Mouse (Mus musculus) intestine, postnatal 0 days (tissue): ENCODE results near the gene Gm45623. TPM values are rescaled to one million over a fixed set of nuclear protein-coding genes. Genes with fewer than 3 reads are reported as not detected.

Experiments
- ATAC-seq: fragments of 200-750 bp; cut with Nextera tagmentation; 2 replicates; pipeline ENCODE4 v1.8.0; 2017; ENCODE audit warnings: mild to moderate bottlenecking, moderate TSS enrichment, moderate library complexity
- H3K27ac ChIP-seq: fragments of 300-500 bp; sonication (generic); 2 replicates; pipeline ENCODE4 v1.5.1; 2014; ENCODE audit warnings: mild to moderate bottlenecking, low read depth, low read length, moderate library complexity
- H3K27me3 ChIP-seq: fragments of 300-500 bp; sonication (generic); replicated peaks from 2 replicates; pipeline ENCODE4 v1.6.1; 2014; ENCODE audit warnings: low read length, mixed read lengths; ENCODE audit not compliant: control insufficient read depth, insufficient read depth
- H3K36me3 ChIP-seq: fragments of 300-500 bp; sonication (generic); 2 replicates; pipeline ENCODE4 v1.6.1; 2014; ENCODE audit warnings: mild to moderate bottlenecking, moderate library complexity; ENCODE audit not compliant: control insufficient read depth, insufficient read depth
- H3K4me1 ChIP-seq: fragments of 300-500 bp; sonication (generic); replicated peaks from 2 replicates; pipeline ENCODE4 v1.6.1; 2014; ENCODE audit warnings: antibody characterized with exemption, low read length, mixed read lengths; ENCODE audit not compliant: control insufficient read depth, insufficient read depth
- H3K4me2 ChIP-seq: fragments of 300-500 bp; sonication (generic); replicated peaks from 2 replicates; pipeline ENCODE4 v1.6.1; 2014; ENCODE audit warnings: low read depth, mild to moderate bottlenecking, moderate library complexity
- H3K4me3 ChIP-seq: fragments of 300-500 bp; sonication (generic); 2 replicates; pipeline ENCODE4 v1.5.1; 2014; ENCODE audit warnings: low read depth, low read length
- H3K9ac ChIP-seq: fragments of 300-500 bp; sonication (generic); 2 replicates; pipeline ENCODE4 v1.6.1; 2014; ENCODE audit warnings: mild to moderate bottlenecking, low read depth, low read length
- H3K9me3 ChIP-seq: fragments of 300-500 bp; sonication (generic); 2 replicates; pipeline ENCODE4 v1.6.1; 2016; ENCODE audit warnings: mixed run types; ENCODE audit not compliant: control insufficient read depth
- CTCF ChIP-seq: sonication (generic); IDR thresholded peaks from 2 replicates; pipeline ENCODE4 v1.5.1; 2016; ENCODE audit warnings: low read depth, mild to moderate bottlenecking, control low read depth, antibody characterized with exemption, moderate library complexity
- WGBS: fragments of 180-500 bp; shearing (Covaris S2); extraction: QIAGEN DNeasy Blood & Tissue Kit; methylation state at CpG from one replicate; pipeline ENCODE4 v1.1.7; 2014; 5-methylcytosine and 5-hydroxymethylcytosine counted together
- polyA plus RNA-seq: library from polyadenylated mRNA; unstranded; fragments of >200 nt; fragmentation: Nextera tagmentation; extraction: Ambion mirVana; gene quantifications from 2 replicates; pipeline ENCODE4 v1.2.1, GENCODE M21; 2015

Gene Gm45623
- polyA plus RNA-seq, 1 experiment from 2014 or later = not detected

DNA sequence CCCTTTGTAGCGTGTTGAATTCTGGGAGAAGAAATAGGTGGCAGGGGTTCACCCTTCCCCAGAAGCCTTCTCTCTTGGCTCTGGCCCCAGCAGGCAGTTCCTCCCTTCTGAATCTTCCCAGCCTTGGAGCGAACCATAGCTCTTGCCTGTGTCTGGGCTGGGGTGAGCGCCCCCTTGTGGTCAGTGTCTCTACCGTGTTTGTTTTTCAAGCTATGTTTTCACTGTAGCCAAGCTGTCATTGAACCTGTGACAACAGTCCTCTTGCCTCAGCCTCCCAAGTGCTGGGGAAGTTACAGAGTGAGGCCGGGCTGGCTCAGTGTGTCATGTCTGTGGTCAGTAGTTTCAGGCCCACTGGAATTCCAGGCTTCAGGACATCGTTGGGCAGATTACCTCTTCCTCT is 4.9 kb upstream of the Gm45623 start:
- Histone ChIP-seq H3K4me1 (no peaks in the 10 kb centered on the region), H3K27ac (no peak overlapping the region), H3K27me3 (peaks cover 10% of the 10 kb centered on the region), H3K4me2 (no peak overlapping the region), H3K9me3 (no peaks in the 10 kb centered on the region), H3K4me3 (no peak overlapping the region), H3K9ac (no peak overlapping the region), H3K36me3 (no peaks in the 10 kb centered on the region)
- ATAC-seq = no peak
- 37% methylated on average over 6 of the region's 6 CpGs for WGBS
- TF ChIP-seq CTCF = peak; percentile 96

DNA sequence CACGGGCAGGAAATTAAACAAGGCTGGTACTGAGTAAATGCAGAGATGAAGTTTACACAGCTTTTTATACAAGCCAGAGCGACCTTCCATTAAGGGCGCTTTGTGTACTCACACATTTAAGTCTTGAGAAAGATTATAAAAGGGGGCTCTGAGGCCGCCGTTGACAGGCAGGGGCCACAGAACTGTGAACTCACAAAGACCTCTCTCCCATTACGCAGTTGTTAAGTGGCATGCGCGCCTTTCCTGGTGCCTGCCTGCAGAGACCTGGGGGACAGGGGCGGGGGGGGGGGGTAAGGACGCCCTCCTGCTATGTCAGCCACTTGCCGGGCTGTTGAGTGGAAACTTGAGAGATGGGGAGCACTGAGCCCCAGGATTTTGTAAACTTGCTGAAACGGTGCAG is 3.6 kb upstream of the Gm45623 start:
- Histone ChIP-seq H3K4me2 (no peak overlapping the region), H3K4me1 (0 out of 2 replicates have a peak, but pooled peaks cover 4% of the 10 kb centered on the region), H3K9me3 (no peaks in the 10 kb centered on the region), H3K27ac (no peak overlapping the region), H3K4me3 (no peak overlapping the region), H3K27me3 (peaks cover 23% of the 10 kb centered on the region), H3K9ac (no peak overlapping the region), H3K36me3 (no peaks in the 10 kb centered on the region)
- ATAC-seq = no peak
- TF ChIP-seq CTCF = no peak
- WGBS = 33% methylated on average over 12 of the region's 12 CpGs

DNA sequence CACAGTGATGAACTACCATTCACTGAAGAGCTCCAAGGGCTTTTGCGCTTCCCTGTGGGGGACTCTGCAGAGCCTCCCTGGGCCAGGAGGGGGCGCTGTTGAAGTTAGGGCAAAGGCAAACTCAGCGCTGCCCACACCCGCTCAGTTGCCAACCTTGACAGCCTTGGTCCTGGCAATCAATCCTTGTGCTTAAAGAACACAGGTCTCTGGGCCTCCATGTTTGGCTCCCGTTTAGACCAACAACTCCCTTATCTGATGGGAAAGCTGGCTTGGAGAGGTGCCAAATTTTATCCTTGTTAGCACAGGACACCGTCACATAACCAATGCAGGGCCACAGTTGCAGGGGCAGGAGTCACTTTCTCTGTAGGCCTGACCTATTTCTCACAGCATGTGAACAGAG is 2.2 kb upstream of the Gm45623 start:
- no peak overlapping the region for H3K27ac ChIP-seq
- 0 out of 2 replicates have a peak, but pooled peaks cover 4% of the 10 kb centered on the region for H3K4me1 ChIP-seq
- no peak overlapping the region for H3K9ac ChIP-seq
- no peak overlapping the region for H3K4me3 ChIP-seq
- ATAC-seq = 0 out of 2 replicates have a peak, but pooled peaks have one; percentile 16
- peaks cover 34% of the 10 kb centered on the region for H3K27me3 ChIP-seq
- 57% methylated on average over 6 of the region's 6 CpGs for WGBS
- H3K9me3 ChIP-seq = no peaks in the 10 kb centered on the region
- H3K4me2 ChIP-seq = no peak overlapping the region
- H3K36me3 ChIP-seq = no peaks in the 10 kb centered on the region
- TF ChIP-seq CTCF = peak; percentile 58

DNA sequence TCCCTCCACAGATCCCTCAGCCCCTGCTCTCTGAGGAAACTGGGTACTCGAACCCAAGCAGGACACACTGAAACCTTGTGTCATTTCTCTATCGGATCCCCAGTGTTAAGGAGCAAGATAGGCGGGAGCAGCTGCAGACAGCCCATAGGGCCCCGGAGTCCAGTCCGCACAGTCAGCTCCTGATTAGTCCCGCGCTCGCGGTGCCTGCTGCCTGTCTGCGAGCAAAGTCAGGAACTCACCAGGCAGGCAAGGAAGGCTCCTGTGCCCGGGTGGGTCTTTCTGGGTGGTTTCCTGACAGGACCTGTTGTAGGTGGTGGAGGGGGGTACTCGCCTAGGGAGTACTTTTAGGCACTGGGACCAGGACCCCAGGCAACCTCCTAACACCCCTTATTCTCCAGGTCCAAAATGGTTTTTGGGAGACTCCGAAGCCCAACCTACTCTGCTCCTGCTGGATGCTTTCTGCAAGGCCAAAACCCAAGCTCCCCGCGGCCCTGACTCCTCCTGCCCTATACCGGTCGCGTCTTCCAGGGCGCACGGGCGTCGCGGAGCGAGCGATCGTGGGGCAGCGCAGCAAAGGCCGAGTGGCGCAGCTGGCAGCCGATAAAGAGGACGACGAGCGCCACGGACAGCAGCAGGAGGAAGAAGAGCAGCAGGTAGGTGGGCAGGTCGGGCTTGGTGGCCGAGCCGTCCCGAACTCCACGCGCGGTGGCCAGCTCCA is 994 bp downstream of the Gm45623 start:
- Histone ChIP-seq H3K4me3 (peak overlapping the region; percentile 41), H3K27ac (no peak overlapping the region), H3K9ac (no peak overlapping the region), H3K27me3 (peaks cover 39% of the 10 kb centered on the region), H3K36me3 (no peaks in the 10 kb centered on the region), H3K4me2 (peak overlapping the region; percentile 65), H3K9me3 (no peaks in the 10 kb centered on the region), H3K4me1 (0 out of 2 replicates have a peak, but pooled peaks cover 4% of the 10 kb centered on the region)
- ATAC-seq = no peak
- 3% methylated on average over 41 of the region's 41 CpGs for WGBS
- no peak for TF ChIP-seq CTCF

DNA sequence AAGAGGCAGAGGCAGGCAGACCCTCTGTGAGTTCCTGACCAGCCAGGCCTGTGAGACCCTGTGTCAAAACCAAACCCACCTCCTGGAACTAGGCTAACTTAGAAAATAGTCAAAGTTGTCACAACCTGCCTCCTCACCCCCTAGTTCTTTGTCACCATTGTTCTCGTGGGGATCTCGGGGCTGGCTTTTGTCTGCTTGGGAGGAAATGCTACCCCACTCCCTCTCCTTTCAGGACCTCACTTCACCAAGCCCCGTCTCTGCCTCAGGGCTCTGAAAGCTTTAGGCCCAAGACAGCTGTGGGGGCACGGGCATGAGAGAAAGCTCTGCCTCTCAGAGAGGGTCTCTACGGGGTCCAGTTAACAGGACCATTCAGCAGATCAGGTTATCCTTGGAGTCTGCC is 1.9 kb downstream of the Gm45623 start:
- ATAC-seq = no peak
- no peak overlapping the region for H3K9ac ChIP-seq
- 0 out of 2 replicates have a peak, but pooled peaks cover 4% of the 10 kb centered on the region for H3K4me1 ChIP-seq
- H3K27me3 ChIP-seq = peaks cover 39% of the 10 kb centered on the region
- no peak for TF ChIP-seq CTCF
- no peak overlapping the region for H3K27ac ChIP-seq
- 70% methylated on average over 5 of the region's 5 CpGs for WGBS
- no peaks in the 10 kb centered on the region for H3K9me3 ChIP-seq
- no peak overlapping the region for H3K4me2 ChIP-seq
- no peak overlapping the region for H3K4me3 ChIP-seq
- no peaks in the 10 kb centered on the region for H3K36me3 ChIP-seq

DNA sequence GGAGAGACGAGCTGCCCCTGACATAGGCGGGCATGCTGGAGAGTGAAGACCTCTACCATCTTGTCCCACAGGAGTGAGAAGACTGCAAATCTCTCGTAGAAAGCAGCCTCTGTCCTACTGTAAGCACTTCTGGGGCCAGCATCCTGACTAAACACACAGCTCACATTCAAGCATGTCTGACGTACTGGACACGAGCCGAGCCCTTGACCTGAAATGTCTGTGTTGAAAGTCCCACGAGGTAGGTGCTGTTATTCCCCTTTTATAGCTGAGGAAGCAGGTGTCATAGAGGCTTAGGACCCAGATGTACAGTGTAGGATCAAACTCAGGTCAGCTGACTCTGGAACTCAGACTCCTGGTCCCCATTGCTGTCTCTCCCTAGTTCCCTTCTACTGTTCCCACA is 4.2 kb downstream of the Gm45623 start:
- peaks cover 1% of the 10 kb centered on the region; the same call in 1 of the 2 replicates for H3K36me3 ChIP-seq
- no peak overlapping the region for H3K4me3 ChIP-seq
- TF ChIP-seq CTCF = no peak
- 85% methylated on average over 7 of the region's 7 CpGs for WGBS
- peaks cover 38% of the 10 kb centered on the region for H3K27me3 ChIP-seq
- 0 out of 2 replicates have a peak, but pooled peaks cover 4% of the 10 kb centered on the region for H3K4me1 ChIP-seq
- H3K4me2 ChIP-seq = no peak overlapping the region
- no peak for ATAC-seq
- H3K9ac ChIP-seq = no peak overlapping the region
- no peak overlapping the region for H3K27ac ChIP-seq
- H3K9me3 ChIP-seq = no peaks in the 10 kb centered on the region
